Mouse (Mus musculus) midbrain, embryonic 11.5 days (tissue): ENCODE data around the gene Dchs2. TPM values are rescaled to one million over a fixed set of nuclear protein-coding genes. Genes with fewer than 3 reads are reported as not detected.

ENCODE experiments used
- ATAC-seq: fragments of 200-750 bp; cut with Nextera tagmentation; 2 replicates; pipeline ENCODE4 v1.8.0; 2017; ENCODE audit warnings: moderate TSS enrichment, moderate library complexity; ENCODE audit not compliant: low FRiP score
- DNase-seq: peaks from one replicate; pipeline ENCODE4 v3.0.0; 2015; ENCODE audit warnings: low spot score; ENCODE audit errors: missing footprints
- H3K27ac ChIP-seq: fragments of 300-500 bp; sonication (generic); 2 replicates; pipeline ENCODE4 v1.5.1; 2014; ENCODE audit warnings: low read depth, low read length
- H3K27me3 ChIP-seq: fragments of 300-500 bp; sonication (generic); 2 replicates; pipeline ENCODE4 v1.6.1; 2014; ENCODE audit warnings: mild to moderate bottlenecking, low read length, moderate library complexity, mixed read lengths; ENCODE audit not compliant: control insufficient read depth, insufficient read depth
- H3K36me3 ChIP-seq: fragments of 300-500 bp; sonication (generic); 2 replicates; pipeline ENCODE4 v1.6.1; 2014; ENCODE audit warnings: mild to moderate bottlenecking, low read length, moderate library complexity, mixed read lengths; ENCODE audit not compliant: control insufficient read depth, insufficient read depth
- H3K4me1 ChIP-seq: fragments of 300-500 bp; sonication (generic); 2 replicates; pipeline ENCODE4 v1.6.1; 2014; ENCODE audit warnings: low read length; ENCODE audit not compliant: control insufficient read depth, insufficient read depth
- H3K4me2 ChIP-seq: fragments of 300-500 bp; sonication (generic); 2 replicates; pipeline ENCODE4 v1.6.1; 2014; ENCODE audit warnings: mild to moderate bottlenecking, moderate library complexity
- H3K4me3 ChIP-seq: fragments of 300-500 bp; sonication (generic); 2 replicates; pipeline ENCODE4 v1.5.1; 2014; ENCODE audit warnings: low read depth, low read length
- H3K9ac ChIP-seq: fragments of 300-500 bp; sonication (generic); 2 replicates; pipeline ENCODE4 v1.6.1; 2014; ENCODE audit warnings: low read length
- H3K9me3 ChIP-seq: fragments of 300-500 bp; sonication (generic); 2 replicates; pipeline ENCODE4 v1.6.1; 2016; ENCODE audit warnings: low read length; ENCODE audit not compliant: control insufficient read depth
- WGBS: fragments of 180-500 bp; shearing (Covaris S2); extraction: QIAGEN DNeasy Blood & Tissue Kit; methylation state at CpG from one replicate; pipeline ENCODE4 v1.1.7; 2014; 5-methylcytosine and 5-hydroxymethylcytosine counted together
- polyA plus RNA-seq: library from polyadenylated mRNA; unstranded; fragments of >200 nt; fragmentation: Nextera tagmentation; extraction: Ambion mirVana; gene quantifications from 2 replicates; pipeline ENCODE4 v1.2.1, GENCODE M21; 2014

Dchs2 gene
- polyA plus RNA-seq, 1 experiment from 2014 or later = 0.19 TPM

DNA sequence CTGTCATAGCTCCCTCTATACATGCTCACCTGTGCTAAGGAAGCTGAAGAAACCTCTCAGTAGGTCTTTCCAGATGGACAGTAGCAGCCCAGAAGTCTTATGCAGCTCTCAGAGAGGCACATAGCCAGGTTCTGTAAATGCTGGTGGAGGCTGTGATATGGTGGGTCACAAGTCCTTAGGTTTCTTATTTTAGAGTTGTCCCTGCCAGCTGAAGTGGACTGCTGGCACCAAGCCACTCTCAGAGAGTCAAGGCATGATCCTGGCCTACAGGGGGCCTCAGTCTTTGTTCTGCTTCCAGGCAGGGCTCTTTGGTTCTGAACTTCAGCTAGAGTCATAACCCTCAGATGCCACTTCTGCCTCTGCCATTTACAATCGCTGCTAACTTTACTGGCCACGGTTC lies 11.1 kb downstream of the Dchs2 start:
- WGBS = 82% methylated on average over 2 of the region's 2 CpGs
- H3K9me3 ChIP-seq = no peaks in the 10 kb centered on the region
- H3K4me1 ChIP-seq = no peaks in the 10 kb centered on the region
- no peaks in the 10 kb centered on the region; the same call in 1 of the 2 replicates for H3K27me3 ChIP-seq
- H3K4me2 ChIP-seq = no peak overlapping the region
- ATAC-seq = no peak
- no peak overlapping the region for H3K9ac ChIP-seq
- H3K27ac ChIP-seq = no peak overlapping the region
- H3K4me3 ChIP-seq = no peak overlapping the region
- DNase-seq = no peak
- H3K36me3 ChIP-seq = no peaks in the 10 kb centered on the region

DNA sequence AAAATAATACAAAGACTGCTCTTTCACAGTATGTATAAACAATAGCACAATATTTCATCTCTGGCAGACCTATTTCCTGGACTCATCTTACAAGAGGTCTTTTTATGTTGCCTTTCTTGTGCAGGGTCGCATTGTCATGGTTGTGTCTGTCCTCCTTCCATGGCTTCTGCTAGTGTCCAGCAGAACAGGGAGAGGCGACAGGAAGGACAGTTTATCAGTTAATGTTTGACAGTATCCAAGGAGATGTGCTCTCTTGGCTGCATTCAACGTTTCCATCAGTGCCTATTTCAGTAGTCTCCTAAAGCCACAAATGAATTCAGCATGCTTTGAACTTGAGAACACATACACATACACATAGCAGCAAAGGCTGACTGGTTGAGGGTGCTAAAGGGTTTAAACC lies 17.9 kb downstream of the Dchs2 start:
- WGBS = 82% methylated on average over 3 of the region's 3 CpGs
- no peak overlapping the region for H3K27ac ChIP-seq
- H3K9me3 ChIP-seq = no peaks in the 10 kb centered on the region
- ATAC-seq (no peak), DNase-seq (no peak)
- H3K4me1 ChIP-seq = 0 out of 2 replicates have a peak, but pooled peaks cover 2% of the 10 kb centered on the region
- H3K4me3 ChIP-seq = no peak overlapping the region
- no peaks in the 10 kb centered on the region for H3K27me3 ChIP-seq
- H3K36me3 ChIP-seq = no peaks in the 10 kb centered on the region
- no peak overlapping the region for H3K4me2 ChIP-seq
- no peak overlapping the region for H3K9ac ChIP-seq

DNA sequence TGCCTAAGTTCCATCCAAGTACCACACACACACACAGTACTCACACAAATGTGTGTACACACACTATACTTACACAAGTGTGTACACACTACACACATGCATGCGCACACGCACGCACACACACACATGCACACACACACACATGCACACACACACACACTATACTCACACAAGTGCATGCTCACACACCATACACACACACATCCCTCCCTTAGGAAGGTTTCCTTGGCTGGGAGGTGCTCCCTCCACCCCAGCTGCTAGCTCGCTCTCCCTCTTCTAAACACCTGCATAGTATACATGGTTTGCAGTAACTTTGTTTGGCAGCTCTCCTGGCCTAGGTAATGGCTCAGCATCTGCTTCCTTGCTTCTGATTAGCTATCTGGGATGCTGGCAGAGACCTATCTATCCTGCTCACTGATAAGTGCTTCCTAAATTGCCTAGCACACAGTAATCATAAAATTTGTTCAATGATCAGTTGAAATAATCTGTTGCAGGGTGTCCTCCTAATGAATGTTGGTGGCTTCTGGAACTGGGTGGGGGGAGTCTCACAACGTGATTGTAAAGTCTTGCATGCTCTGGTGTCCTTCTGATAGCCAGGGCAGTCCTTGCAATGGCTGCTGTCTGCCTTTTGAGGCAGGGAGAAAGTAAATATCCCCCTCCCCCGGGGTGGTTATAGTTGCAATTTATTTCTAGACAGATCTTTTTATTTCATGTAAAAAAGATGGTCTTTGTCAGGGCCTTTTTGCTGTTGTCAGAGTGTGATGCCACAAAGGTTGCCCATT lies 19.7 kb downstream of the Dchs2 start:
- DNase-seq = no peak
- no peak overlapping the region for H3K9ac ChIP-seq
- no peak overlapping the region for H3K4me3 ChIP-seq
- no peaks in the 10 kb centered on the region for H3K36me3 ChIP-seq
- 0 out of 2 replicates have a peak, but pooled peaks cover 2% of the 10 kb centered on the region for H3K4me1 ChIP-seq
- no peaks in the 10 kb centered on the region for H3K27me3 ChIP-seq
- no peak for ATAC-seq
- WGBS = 85% methylated on average over 6 of the region's 6 CpGs
- no peak overlapping the region for H3K27ac ChIP-seq
- no peak overlapping the region for H3K4me2 ChIP-seq
- no peaks in the 10 kb centered on the region for H3K9me3 ChIP-seq

DNA sequence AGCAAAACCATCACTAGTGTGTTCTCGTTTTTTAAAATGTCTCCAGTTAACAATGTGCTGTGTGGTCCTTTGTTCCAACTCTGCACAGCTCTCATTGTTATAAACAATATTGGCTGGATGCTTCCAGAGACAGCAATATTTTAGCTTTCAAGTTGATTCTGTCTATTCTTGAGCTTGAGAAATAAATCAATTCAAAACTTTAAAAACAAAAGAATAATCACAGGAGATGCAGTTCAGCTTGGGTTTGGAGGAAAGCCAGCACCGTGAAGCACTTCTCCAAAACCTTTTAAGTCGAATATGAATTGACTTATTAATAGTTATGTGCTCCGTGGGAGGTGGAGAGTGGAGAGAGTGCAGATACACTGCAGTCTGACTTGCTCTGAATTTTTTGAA lies 20.3 kb downstream of the Dchs2 start:
- H3K9me3 ChIP-seq = no peaks in the 10 kb centered on the region
- 0 out of 2 replicates have a peak, but pooled peaks cover 2% of the 10 kb centered on the region for H3K4me1 ChIP-seq
- H3K4me2 ChIP-seq = no peak overlapping the region
- no peak overlapping the region for H3K4me3 ChIP-seq
- no peaks in the 10 kb centered on the region for H3K36me3 ChIP-seq
- no peaks in the 10 kb centered on the region for H3K27me3 ChIP-seq
- 63% methylated on average over 4 of the region's 4 CpGs for WGBS
- H3K27ac ChIP-seq = no peak overlapping the region
- no peak overlapping the region for H3K9ac ChIP-seq
- ATAC-seq (no peak), DNase-seq (no peak)

DNA sequence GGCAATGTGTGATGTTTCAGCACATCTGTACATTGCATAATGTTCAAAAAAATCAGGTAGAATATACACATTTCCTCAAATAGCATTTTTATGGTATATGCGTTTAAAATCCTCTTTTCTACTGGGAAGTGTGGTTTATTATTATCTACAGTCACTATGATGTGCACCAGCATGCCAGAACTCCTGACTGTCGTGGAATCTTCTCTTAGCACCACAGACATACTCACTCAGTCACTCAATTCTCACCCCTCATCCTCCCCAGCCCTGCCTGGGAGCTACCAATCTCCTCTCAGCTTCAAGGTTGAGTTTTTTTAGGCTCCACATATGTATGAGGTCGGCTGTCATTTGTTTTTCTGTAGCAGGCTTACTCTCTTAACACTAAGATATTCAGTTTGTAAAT lies 20.8 kb downstream of the Dchs2 start:
- H3K4me1 ChIP-seq = 0 out of 2 replicates have a peak, but pooled peaks cover 2% of the 10 kb centered on the region
- DNase-seq (no peak), ATAC-seq (no peak)
- 77% methylated on average over 3 of the region's 3 CpGs for WGBS
- H3K4me3 ChIP-seq = no peak overlapping the region
- H3K4me2 ChIP-seq = no peak overlapping the region
- H3K36me3 ChIP-seq = no peaks in the 10 kb centered on the region
- no peak overlapping the region for H3K27ac ChIP-seq
- no peaks in the 10 kb centered on the region for H3K9me3 ChIP-seq
- no peak overlapping the region for H3K9ac ChIP-seq
- H3K27me3 ChIP-seq = no peaks in the 10 kb centered on the region

DNA sequence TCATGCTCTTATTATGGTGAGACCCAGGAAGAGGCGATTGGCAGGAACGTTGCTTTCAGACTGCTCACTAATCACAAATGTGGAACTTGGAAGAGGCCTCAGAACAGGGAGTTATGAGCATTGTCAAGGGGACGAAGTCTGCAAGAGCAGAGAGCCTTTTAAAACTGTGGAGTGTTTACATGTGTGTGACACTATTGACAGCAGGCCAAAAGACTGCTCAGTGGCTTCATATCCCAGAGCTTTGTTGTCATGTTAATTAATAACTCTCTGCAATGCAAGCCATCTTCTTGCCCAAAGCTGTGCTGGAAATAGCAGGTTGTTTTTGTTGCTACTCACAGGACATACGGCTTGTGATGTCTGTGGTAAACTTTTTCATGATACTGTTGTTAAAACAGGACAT lies 27.9 kb downstream of the Dchs2 start:
- DNase-seq (no peak), ATAC-seq (no peak)

DNA sequence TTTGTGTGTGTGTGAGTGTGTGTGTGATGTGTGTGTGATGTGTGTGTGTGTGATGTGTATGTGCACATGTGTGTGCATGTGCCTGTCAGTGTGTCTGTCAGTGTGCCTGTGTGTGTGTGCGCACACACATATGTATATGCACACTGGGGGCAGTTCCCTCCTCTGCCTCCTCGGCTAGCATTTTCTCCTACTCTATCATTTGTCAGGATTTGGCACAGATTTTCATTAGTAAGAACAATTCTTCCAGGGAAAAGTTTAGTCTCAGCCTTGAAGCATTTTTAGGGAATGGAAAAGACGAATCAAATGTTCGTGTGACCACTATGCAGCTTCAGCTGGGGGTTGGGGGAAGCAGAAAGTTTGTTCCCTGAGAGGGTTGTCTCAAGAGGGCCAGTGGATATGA lies 28.4 kb downstream of the Dchs2 start:
- Histone ChIP-seq H3K27me3 (no peaks in the 10 kb centered on the region), H3K36me3 (no peaks in the 10 kb centered on the region), H3K4me2 (no peak overlapping the region), H3K27ac (no peak overlapping the region), H3K9ac (no peak overlapping the region), H3K4me1 (no peaks in the 10 kb centered on the region), H3K4me3 (no peak overlapping the region), H3K9me3 (no peaks in the 10 kb centered on the region)
- no peak for ATAC-seq
- DNase-seq = no peak
- 77% methylated on average over 4 of the region's 4 CpGs for WGBS

More for the DNA sequence above, 27.9 kb downstream of the Dchs2 start:
- H3K9me3 ChIP-seq = no peaks in the 10 kb centered on the region
- no peak overlapping the region for H3K27ac ChIP-seq
- no peaks in the 10 kb centered on the region for H3K27me3 ChIP-seq
- 69% methylated on average over 4 of the region's 4 CpGs for WGBS
- no peak overlapping the region for H3K4me3 ChIP-seq
- no peak overlapping the region for H3K9ac ChIP-seq
- H3K4me2 ChIP-seq = no peak overlapping the region
- H3K36me3 ChIP-seq = no peaks in the 10 kb centered on the region
- H3K4me1 ChIP-seq = no peaks in the 10 kb centered on the region

DNA sequence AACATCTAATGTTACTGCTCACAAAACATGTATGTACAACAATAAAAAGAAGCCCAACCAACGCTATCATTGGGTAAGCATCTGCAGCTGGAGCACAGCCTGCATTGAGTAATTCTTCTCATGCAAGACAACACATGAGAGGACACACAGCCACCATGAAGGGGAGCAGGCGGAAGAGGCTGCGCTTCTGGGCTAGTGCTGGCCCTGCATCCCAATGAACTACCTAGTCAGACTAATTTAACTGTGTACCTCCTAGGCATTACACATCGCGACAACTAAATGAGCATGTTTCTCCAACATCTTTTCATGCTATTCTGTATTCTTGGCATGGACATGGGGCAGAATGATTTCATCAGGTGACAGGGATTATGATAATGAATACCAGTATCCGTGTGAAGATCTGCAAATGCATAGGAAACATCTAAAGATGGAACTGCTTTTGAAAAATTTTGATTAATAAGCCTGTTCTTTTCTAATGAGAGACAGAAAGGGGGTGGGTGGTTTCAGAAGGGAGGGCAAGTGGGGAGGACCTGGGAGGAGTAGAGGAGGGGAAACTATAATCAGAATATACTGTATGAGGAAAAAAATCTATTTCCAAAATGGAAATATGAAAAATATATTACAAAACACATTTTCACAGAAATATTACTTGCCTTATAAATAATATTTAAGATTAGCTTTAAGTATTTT lies 33.9 kb downstream of the Dchs2 start:
- no peak for DNase-seq
- H3K27ac ChIP-seq = no peak overlapping the region
- H3K4me2 ChIP-seq = no peak overlapping the region
- no peaks in the 10 kb centered on the region for H3K4me1 ChIP-seq
- H3K9ac ChIP-seq = no peak overlapping the region
- H3K4me3 ChIP-seq = no peak overlapping the region
- no peaks in the 10 kb centered on the region for H3K9me3 ChIP-seq
- no peak; the same call in 1 of the 2 replicates for ATAC-seq
- H3K36me3 ChIP-seq = no peaks in the 10 kb centered on the region
- no peaks in the 10 kb centered on the region for H3K27me3 ChIP-seq
- 72% methylated on average over 6 of the region's 6 CpGs for WGBS

DNA sequence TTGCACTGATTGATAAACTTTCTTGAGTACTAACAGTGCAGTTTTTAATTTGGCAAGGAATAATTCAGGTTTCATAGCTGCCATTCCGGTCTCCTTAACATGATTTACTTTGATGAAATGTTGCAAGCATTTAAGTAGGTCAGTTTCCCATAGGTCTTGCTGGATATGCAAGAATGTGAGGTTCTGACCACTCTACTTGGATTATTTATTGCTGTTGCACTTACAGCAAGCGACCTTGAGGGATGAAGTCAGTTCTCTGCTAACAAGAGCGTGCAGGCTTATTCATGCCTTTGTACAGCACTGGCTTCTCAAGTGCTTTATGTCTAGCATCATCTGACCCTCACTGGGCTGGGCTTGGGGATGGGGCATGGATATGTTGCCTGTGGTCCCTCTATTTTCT lies 35.9 kb downstream of the Dchs2 start:
- no peaks in the 10 kb centered on the region for H3K36me3 ChIP-seq
- DNase-seq (no peak), ATAC-seq (no peak)
- no peaks in the 10 kb centered on the region for H3K9me3 ChIP-seq
- H3K4me2 ChIP-seq = no peak overlapping the region
- 85% methylated on average over 3 of the region's 3 CpGs for WGBS
- H3K4me3 ChIP-seq = no peak overlapping the region
- no peaks in the 10 kb centered on the region for H3K4me1 ChIP-seq
- H3K27ac ChIP-seq = no peak overlapping the region
- no peak overlapping the region for H3K9ac ChIP-seq
- H3K27me3 ChIP-seq = no peaks in the 10 kb centered on the region
